Mouse (Mus musculus): ENCODE results near the gene Fgfr2.

The Fgfr2 gene

DNA sequence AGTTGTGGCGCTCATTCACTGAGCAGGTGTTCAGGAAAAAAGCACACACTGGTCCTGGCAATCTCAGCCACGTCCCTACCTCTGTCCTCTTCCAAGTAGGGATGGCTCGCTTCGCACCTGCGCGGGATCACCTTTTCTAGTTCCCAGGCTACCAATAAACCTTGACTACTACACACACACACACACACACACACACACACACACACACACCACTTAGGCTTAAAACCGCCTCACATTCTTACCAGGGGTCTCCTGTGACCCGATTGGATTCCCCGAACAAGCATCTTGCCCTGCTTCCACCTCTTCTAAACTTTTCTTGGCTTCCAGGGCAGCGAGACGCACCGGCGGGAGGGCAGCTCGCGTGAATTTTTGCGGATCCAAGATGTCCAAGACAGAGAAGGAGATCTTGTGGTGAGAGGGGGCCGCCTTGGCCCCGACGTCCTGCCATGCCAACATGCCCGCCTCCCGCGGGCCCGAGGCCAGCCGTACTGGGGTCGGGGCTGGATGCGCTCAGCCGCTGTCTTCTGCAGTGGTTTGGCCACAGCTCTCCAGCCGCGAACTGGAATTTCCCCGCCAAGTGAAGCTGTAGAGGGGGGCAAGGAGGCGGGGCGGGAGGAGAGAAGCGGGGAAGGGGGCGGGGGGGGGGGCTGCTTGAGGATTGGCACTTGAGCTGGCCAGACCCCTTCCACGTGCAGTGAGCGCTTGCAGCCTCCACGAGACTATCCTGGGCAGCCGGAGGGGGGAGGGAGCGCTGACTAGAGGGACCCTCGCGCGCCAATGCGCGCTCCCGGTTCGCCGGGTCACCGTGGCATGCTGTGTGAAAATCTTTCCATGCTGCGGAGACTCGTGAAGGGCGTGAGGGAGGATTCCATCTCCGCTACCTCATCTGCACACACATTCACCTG lies 523.8 kb downstream of the Fgfr2 start, which contains the start of gene Nkx1-2:
Nkx1-2 (minus strand) TSS at position 567 of the 905 bp plus-strand sequence.
- peak in 1 of 2 experiments; percentile 10 for DNase-seq

GRCm38 (mm10) chr7:132597251-132598041 lies 525.7 kb downstream of the Fgfr2 start:
- peak in 1 of 2 experiments; percentile 7 for DNase-seq

DNA sequence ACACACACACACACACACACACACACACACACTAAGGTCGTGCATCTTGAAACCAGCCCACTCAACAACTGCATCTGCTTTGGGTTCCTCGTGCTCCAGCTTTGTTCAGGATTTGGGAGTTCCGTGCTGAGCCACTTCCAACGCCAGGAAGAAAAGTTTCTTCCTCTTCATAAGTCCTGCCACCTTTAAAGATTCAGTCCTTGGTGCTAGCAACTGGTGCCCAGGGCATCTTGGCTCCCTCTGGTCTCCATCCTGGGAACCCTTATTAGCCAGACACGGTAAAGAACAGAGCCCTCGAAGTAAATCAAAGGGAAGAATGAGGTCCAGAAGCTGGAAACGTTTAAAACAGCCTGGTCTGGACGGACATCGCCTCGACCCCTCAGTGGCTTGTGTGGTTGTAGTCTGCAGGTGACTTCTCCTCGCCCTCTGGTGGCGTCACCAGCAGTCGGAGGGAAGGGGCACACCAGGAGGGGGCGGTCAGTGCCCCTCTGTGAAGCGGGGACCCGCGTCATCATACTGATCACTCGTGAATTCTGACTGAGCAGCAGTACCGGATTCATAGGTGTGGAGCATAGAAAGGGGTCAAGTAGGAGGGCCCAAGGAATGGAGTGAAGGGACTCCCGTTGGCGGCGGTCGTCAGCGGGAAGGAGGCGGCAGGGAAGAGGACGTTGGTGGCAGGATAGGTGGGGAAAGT lies 526.4 kb downstream of the Fgfr2 start:
- no peak for DNase-seq

GRCm38 (mm10) chr7:132595787-132596186 lies 527.4 kb downstream of the Fgfr2 start:
- no peak for DNase-seq

- no peak for DNase-seq
These were observed 528.8 kb downstream of the Fgfr2 start for GRCm38 (mm10) chr7:132594325-132594724.

DNA sequence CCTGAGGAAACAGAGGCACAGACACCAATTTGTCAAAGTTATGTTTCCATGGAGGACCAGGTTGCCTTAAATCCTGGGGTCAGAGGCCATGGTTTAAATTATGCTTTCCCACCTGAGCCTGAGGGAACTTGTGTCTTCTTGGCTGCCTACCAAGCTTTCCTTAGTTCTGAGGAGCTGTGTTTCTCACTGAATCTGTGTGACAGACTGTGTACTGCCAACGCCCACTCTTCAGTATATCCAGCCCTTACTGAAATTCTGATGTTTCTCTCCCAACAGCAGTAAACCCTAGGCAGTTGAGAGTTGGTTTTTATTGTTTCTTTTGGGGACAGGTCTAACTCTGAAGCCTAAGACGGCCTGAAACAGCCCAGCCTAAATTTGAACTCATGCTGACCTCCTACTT lies 529.4 kb downstream of the Fgfr2 start:
- DNase-seq, result no peak

GRCm38 (mm10) chr7:132589610-132590009 lies 533.5 kb downstream of the Fgfr2 start:
- DNase-seq, result no peak

GRCm38 (mm10) chr7:132587167-132587566 lies 536.0 kb downstream of the Fgfr2 start:
- no peak for DNase-seq

DNA sequence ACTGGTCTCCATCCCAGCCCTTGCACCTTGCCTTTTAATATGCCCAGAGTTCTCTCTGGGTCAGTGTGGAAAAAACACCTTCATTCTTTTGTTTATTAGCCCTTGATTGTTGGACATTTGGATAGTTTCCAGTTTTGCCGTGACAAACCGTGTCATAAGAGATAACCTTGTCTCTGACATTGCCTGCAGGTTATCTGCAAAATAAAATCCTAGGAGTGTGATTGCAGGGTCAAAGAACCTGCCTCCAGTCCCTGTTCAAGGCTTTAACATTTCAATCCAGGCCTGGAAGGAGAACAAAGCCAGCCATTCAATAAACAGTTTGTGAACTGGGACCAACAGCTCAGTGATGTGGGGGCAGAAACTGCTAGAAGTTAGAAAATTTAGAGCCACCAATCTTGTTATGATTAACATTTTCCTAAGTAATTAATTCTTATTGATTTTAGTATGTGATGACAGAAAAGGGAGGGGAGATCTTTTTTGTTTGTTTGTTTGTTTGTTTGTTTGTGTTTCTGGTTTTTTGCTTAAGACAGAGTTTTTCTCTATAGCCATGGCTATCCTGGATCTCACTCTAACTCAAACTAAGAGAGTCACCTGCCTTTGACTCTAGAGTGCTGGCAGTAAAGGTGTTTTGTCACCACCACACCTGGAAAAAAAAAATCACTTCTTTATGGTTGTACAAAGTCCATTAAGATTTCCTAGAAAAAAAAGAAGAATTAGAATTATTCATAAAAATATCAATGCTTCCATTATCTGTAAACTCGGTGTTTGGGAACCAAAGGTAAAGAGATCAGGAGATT lies 537.3 kb downstream of the Fgfr2 start:
- no peak for DNase-seq

DNA sequence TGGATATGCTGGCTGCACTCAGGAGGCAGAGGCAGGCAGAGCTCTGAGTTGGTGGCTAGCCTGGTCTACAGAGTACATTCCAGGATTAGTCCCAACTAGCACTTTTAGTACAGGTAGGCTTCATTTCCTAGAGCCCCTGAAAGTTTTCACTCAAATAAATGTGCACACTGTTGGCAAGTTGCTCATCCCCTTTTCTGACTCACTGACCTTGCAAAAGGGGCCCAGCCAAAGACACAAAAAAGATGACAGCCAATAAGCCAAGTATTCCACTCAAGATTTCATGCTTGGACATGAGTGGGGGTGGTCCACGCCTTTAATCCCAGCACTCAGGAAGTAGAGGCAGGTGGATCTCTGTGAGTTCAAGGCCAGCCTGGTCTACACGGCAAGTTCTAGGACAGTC lies 541.7 kb downstream of the Fgfr2 start:
- DNase-seq, result no peak

- no peak for DNase-seq
These were observed 542.6 kb downstream of the Fgfr2 start for GRCm38 (mm10) chr7:132580511-132580910.

GRCm38 (mm10) chr7:132576891-132577290 lies 546.3 kb downstream of the Fgfr2 start:
- DNase-seq, result no peak

GRCm38 (mm10) chr7:132576116-132576650 lies 547.0 kb downstream of the Fgfr2 start, which contains the start of gene Oat:
TSS of gene Oat (minus strand) at chr7:132576398.
- peak; percentile 94 to 96 for DNase-seq

DNA sequence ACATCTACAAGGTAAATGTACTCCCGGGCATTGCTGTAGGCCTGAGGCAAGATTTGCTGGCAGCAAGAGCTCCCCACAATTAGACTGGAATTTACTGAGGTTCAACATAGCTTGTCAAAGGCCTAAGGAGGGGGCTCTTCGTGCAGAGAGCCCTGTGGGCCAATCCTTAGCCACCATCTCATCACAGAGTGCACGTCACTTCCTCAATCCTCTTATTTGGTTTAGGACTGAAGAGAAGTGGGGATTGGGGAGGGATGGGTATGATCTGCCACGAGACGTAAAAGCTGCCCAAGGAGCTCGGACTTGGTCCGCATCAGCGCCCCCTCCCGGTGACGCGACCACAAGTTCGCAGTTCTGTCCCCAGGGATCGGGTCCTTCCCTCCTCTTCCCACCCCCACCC lies 547.5 kb downstream of the Fgfr2 start:
- DNase-seq, result peak; percentile 85 to 90

- DNase-seq, result no peak
These were observed 548.5 kb downstream of the Fgfr2 start for GRCm38 (mm10) chr7:132574646-132575045.

DNA sequence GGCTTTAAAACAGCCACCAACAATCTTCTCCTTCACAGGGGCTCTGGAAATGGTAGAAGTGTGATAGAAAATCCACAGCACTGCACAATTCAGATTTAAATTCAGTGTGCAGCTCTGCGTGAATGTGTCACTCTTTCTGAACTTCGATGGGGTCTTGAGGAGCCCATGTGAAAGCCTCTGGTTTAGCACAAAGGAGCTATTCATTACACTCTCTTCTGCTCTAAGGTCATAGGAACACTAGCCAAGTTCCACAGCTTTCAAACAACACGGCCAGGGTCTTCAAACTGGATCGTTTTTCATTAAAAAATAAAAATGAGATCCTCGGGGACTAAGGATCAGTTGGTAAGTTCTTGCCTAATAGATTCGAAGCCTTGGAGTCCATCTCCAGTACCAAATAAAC lies 549.9 kb downstream of the Fgfr2 start:
- no peak for DNase-seq

- DNase-seq, result no peak
These were observed 550.4 kb downstream of the Fgfr2 start for GRCm38 (mm10) chr7:132572738-132573137.

DNA sequence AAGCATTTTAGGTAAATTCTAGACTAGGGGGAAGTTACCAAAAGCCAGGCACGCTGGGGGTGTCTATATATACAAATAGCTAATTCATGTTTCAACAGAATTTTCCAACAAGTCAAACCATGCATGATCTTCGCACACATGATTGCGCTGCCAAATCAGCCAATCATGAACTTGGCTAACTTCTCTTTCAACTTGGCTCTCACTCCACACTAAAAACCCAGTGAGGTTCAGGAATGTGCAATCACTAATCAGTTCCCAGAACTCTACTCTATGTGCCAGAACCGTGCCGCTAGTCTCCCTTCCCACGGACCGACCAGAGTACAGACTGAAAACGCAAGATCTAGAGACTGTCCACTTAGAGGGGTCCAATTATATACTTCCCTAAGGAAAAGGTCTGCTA lies 551.7 kb downstream of the Fgfr2 start:
- DNase-seq, result no peak

DNA sequence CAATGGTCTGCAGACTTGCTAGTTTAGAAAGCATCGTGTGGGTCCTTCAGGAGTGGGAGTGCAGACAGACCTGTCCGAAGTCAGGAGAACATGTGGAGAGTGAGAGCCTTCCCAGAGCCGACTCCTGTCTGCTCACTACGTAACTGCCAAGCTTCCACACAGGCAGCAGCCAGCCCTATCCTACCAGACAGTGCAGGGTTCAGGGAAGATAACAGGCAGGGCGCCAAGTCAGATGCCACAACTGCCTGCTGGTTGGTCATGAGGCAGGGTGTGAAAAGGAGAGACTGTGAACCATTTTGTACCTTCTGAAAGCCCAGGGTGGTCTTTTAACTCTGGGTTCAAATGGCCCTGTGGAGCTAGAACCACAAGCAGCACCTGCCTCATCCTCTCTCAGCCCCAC lies 553.1 kb downstream of the Fgfr2 start:
- peak in 1 of 2 experiments; percentile 57 for DNase-seq

DNA sequence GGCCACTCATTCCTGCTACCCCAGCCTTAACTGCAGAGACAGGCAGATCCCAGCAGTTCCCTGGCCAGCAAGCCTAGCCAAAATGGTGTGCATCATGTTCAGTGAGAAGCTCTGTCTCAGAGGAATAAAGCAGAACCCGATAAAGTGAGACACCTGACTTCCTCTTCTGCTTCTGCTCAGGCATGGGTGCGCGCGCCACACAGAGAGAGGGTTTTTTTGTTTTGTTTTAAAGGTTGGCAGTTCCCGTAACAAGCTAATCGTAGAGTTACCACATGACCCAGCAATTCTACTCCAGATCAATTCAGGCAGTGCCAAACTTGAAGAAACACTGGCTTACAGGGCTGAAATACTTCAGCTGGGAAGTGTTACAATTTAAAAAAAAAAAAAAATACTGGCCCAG lies 554.3 kb downstream of the Fgfr2 start:
- no peak for DNase-seq

GRCm38 (mm10) chr7:132565831-132566230 lies 557.3 kb downstream of the Fgfr2 start:
- DNase-seq, result no peak
